Mouse (Mus musculus) embryonic facial prominence, embryonic 14.5 days (tissue): ENCODE results near the gene Rgl1. TPM values are rescaled to one million over a fixed set of nuclear protein-coding genes. Genes with fewer than 3 reads are reported as not detected.

Experiments used
- ATAC-seq: fragments of 200-750 bp; cut with Nextera tagmentation; 2 replicates; pipeline ENCODE4 v1.8.0; 2017; ENCODE audit warnings: low read depth, moderate number of reproducible peaks, moderate TSS enrichment
- DNase-seq: peaks from one replicate; pipeline ENCODE4 v3.0.0-alpha.2; 2015; ENCODE audit warnings: low spot score
- H3K27ac ChIP-seq: fragments of 300-500 bp; sonication (generic); replicated peaks from 2 replicates; pipeline ENCODE4 v1.5.1; 2014; ENCODE audit warnings: low read depth, mild to moderate bottlenecking, low read length, moderate library complexity
- H3K27me3 ChIP-seq: fragments of 300-500 bp; sonication (generic); replicated peaks from 2 replicates; pipeline ENCODE4 v1.6.1; 2014; ENCODE audit warnings: low read length; ENCODE audit not compliant: control insufficient read depth, insufficient read depth
- H3K36me3 ChIP-seq: fragments of 300-500 bp; sonication (generic); 2 replicates; pipeline ENCODE4 v1.6.1; 2014; ENCODE audit warnings: low read length, mixed read lengths; ENCODE audit not compliant: control insufficient read depth, insufficient read depth
- H3K4me1 ChIP-seq: fragments of 300-500 bp; sonication (generic); 2 replicates; pipeline ENCODE4 v1.6.1; 2014; ENCODE audit warnings: antibody characterized with exemption, low read length; ENCODE audit not compliant: control insufficient read depth, insufficient read depth
- H3K4me2 ChIP-seq: fragments of 300-500 bp; sonication (generic); 2 replicates; pipeline ENCODE4 v1.6.1; 2014; ENCODE audit warnings: low read depth, mild to moderate bottlenecking, low read length, moderate library complexity, mixed read lengths
- H3K4me3 ChIP-seq: fragments of 300-500 bp; sonication (generic); 2 replicates; pipeline ENCODE4 v1.5.1; 2014; ENCODE audit warnings: low read depth, mild to moderate bottlenecking, low read length
- H3K9ac ChIP-seq: fragments of 300-500 bp; sonication (generic); 2 replicates; pipeline ENCODE4 v1.6.1; 2014; ENCODE audit warnings: low read depth, mild to moderate bottlenecking, low read length, moderate library complexity, mixed read lengths
- H3K9me3 ChIP-seq: fragments of 300-500 bp; sonication (generic); 2 replicates; pipeline ENCODE4 v1.6.1; 2016; ENCODE audit warnings: low read length; ENCODE audit not compliant: control insufficient read depth
- WGBS: fragments of 180-500 bp; shearing (Covaris S2); extraction: QIAGEN DNeasy Blood & Tissue Kit; methylation state at CpG from one replicate; pipeline ENCODE4 v1.1.7; 2014; 5-methylcytosine and 5-hydroxymethylcytosine counted together
- polyA plus RNA-seq: library from polyadenylated mRNA; unstranded; fragments of >200 nt; fragmentation: Nextera tagmentation; extraction: Ambion mirVana; gene quantifications from 2 replicates; pipeline ENCODE4 v1.2.1, GENCODE M21; 2014

The Rgl1 gene
- polyA plus RNA-seq, 1 experiment from 2014 or later, result 43.7 TPM

DNA sequence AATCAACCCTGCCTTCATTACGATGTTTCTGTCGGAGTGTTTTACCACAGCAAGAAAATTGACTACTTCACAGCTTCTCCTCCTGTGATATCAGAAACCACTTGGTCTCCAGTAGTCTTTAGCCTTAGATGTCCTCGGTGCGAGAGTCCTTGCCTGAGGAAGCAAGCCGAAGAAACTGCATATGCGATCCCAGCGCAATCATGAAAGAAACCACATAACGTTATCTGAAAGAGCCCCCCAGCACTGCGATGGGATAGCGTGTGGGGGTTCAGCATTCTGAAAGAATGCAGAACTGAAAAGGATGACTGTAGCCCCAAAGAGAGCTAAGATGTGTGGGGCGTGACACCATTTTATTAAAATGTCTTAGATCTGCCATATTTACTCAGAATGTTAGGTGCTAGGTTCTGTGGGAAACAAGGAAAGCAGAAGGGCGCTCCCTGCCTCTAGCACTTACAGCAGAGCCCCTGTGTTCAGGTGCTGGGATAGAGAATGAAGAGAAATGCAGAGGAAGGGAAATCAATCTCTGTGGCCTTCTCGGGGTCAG lies 34.6 kb upstream of the Rgl1 start:
- no peak overlapping the region for H3K27ac ChIP-seq
- H3K27me3 ChIP-seq, result no peaks in the 10 kb centered on the region
- no peak for ATAC-seq
- no peaks in the 10 kb centered on the region for H3K36me3 ChIP-seq
- no peak overlapping the region for H3K4me3 ChIP-seq
- no peak for DNase-seq
- H3K9ac ChIP-seq, result no peak overlapping the region
- no peaks in the 10 kb centered on the region for H3K9me3 ChIP-seq
- WGBS, result 79% methylated on average over 13 of the region's 13 CpGs
- no peak overlapping the region for H3K4me2 ChIP-seq
- no peaks in the 10 kb centered on the region for H3K4me1 ChIP-seq

DNA sequence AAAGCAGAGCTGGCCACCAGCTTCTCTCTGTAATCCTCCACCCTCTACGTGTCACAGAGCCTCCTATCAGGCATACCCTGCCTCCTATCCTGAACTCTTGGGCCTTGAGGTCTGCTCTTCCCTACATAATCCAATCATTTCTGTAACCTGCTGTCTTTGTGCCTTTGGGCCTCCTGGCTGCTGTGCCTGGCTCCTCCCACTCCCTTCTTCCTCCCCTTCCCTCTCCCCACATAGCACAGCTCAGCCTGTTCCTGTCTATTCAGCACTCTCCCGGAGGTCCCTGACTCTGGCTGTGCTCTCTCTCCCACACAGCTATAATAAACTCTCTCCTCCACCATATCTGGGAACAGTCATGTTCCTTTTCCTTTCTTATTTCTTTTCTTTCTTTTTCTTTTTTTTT lies 33.7 kb upstream of the Rgl1 start, which contains the start of gene Ncf2:
Ncf2 (plus strand) TSS at position 298 of the 400 bp plus-strand sequence.
- H3K27ac ChIP-seq, result no peak within 1 kb of the TSS
- H3K27me3 ChIP-seq, result no peaks in the 10 kb centered on the region
- no peaks in the 10 kb centered on the region for H3K9me3 ChIP-seq
- no peak within 1 kb of the TSS for H3K4me2 ChIP-seq
- ATAC-seq (peak; percentile 93), DNase-seq (peak; percentile 73)
- no peaks in the 10 kb centered on the region for H3K36me3 ChIP-seq
- 17% methylated on average over 2 of the region's 2 CpGs for WGBS
- no peak within 1 kb of the TSS for H3K9ac ChIP-seq
- no peak within 1 kb of the TSS for H3K4me3 ChIP-seq
- H3K4me1 ChIP-seq, result no peaks in the 10 kb centered on the region

DNA sequence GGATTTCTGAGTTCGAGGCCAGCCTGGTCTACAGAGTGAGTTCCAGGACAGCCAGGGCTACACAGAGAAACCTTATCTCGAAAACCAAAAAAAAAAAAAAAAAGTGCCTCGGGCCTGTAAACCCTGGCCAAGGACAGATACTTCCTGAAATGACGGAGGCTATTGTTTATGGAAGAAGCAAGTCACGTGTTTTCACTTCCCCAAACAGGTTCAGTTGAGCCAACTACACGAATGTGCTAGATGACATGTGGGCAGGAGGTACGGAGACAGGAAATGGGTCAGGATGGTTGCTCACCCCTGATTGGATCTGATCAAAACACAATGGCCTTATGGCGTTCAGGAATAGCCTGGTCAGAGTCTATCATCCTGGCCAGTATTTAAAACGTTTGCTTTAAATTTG lies 32.0 kb upstream of the Rgl1 start:
- WGBS, result 66% methylated on average over 9 of the region's 9 CpGs
- Histone ChIP-seq H3K27me3 (no peaks in the 10 kb centered on the region), H3K9ac (no peak overlapping the region), H3K4me3 (no peak overlapping the region), H3K27ac (no peak overlapping the region), H3K4me2 (no peak overlapping the region), H3K4me1 (no peaks in the 10 kb centered on the region), H3K9me3 (no peaks in the 10 kb centered on the region), H3K36me3 (no peaks in the 10 kb centered on the region)
- DNase-seq, result peak; percentile 51
- no peak for ATAC-seq

DNA sequence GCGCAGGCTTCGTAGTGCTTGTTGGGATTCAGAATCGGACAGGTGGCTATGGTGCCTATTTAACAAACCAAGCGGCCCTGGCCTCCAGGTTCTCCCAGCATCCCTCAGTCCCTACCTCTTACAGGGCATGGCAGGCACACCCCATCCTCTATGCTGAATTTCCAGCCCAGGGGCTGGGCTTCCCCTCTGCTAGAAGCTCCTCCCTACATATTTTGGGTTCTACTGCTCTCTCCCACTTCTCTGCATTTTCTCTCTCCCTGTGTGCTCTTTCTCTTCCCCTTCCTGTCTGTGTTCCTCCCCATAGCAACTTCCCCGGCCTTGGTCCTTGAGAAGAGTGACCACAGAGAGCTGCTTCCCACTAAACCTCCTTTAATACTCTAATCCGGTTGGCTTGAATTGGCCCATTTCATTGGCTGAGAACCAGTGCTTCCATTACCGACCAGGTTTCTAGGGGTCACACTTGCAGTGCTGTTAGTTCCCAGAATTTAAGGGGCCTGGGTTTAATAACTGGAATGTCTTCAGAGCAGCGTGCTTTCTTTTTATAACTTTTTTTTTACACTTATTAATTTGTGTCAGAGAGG lies 30.6 kb upstream of the Rgl1 start:
- WGBS, result 76% methylated on average over 8 of the region's 8 CpGs
- no peaks in the 10 kb centered on the region for H3K36me3 ChIP-seq
- H3K9ac ChIP-seq, result no peak overlapping the region
- no peaks in the 10 kb centered on the region for H3K27me3 ChIP-seq
- no peak for ATAC-seq
- no peak for DNase-seq
- no peak overlapping the region for H3K27ac ChIP-seq
- H3K4me2 ChIP-seq, result no peak overlapping the region
- no peak overlapping the region for H3K4me3 ChIP-seq
- H3K4me1 ChIP-seq, result no peaks in the 10 kb centered on the region
- no peaks in the 10 kb centered on the region for H3K9me3 ChIP-seq

DNA sequence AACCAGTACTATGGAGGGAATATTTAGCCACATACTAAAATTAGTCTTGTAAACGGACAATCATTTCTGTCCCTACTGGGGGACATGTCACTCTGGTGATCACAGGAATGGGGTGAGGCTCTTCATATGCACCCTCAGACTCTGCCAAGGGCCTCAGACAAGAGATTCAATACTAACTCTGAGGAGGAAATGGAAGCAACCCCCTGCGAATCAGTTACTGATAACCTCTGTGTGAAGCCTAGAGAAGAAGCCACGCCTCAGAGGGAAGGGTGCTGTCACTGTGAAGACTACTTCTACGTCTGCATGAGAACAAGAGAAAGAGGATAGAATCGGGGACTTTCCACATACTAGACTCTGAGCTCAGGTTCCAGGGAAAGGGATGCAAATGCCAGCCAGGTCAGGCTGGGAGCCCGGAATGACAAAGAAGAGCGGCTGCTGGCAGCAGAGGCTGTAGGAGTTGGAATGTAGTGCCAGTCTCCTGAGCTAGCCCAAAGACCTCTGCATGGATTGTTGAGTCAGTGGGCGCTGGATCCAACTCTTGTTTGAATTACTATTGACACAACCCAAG lies 29.6 kb upstream of the Rgl1 start:
- DNase-seq (no peak), ATAC-seq (no peak)
- H3K4me2 ChIP-seq, result no peak overlapping the region
- no peaks in the 10 kb centered on the region for H3K27me3 ChIP-seq
- no peaks in the 10 kb centered on the region for H3K9me3 ChIP-seq
- H3K4me3 ChIP-seq, result no peak overlapping the region
- H3K9ac ChIP-seq, result no peak overlapping the region
- WGBS, result 73% methylated on average over 8 of the region's 8 CpGs
- no peaks in the 10 kb centered on the region; the same call in 1 of the 2 replicates for H3K4me1 ChIP-seq
- H3K36me3 ChIP-seq, result no peaks in the 10 kb centered on the region
- no peak overlapping the region for H3K27ac ChIP-seq

DNA sequence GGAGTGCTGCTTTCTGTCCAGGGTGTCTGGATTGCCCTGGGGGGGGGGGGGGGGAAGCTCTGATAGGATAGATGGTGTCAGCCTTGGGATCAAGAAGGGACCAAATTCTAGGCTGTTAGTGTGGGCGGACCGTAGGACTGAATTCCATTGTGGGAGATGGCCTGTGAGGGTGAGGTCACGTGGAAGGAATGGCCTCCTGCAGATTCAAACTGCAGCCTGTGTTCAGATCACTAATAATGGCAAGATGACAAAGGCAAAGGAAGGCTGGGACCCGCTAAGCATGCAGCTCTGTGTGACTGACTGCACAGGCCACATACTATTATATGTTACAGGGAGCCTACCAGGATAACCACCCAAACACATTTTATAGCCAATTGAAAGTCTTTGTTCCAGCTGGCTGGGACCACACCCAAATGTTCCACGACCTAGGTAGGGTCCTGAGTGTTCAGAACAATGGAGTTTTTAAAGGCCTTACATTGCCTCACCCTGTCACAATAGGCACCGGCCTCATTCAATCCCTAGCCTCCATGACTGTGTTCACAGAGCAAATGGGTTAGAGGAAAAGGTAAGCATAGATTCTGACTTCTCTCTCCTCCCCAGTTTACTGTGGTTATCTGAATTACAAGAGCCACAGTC lies 27.5 kb upstream of the Rgl1 start:
- no peaks in the 10 kb centered on the region for H3K36me3 ChIP-seq
- no peaks in the 10 kb centered on the region; the same call in 1 of the 2 replicates for H3K4me1 ChIP-seq
- DNase-seq, result peak; percentile 29
- no peaks in the 10 kb centered on the region for H3K27me3 ChIP-seq
- H3K4me2 ChIP-seq, result no peak overlapping the region
- H3K9ac ChIP-seq, result no peak overlapping the region
- peak overlapping the region; percentile 13 for H3K27ac ChIP-seq
- ATAC-seq, result no peak; the same call in 1 of the 2 replicates
- WGBS, result 53% methylated on average over 6 of the region's 6 CpGs
- no peaks in the 10 kb centered on the region for H3K9me3 ChIP-seq
- H3K4me3 ChIP-seq, result no peak overlapping the region

DNA sequence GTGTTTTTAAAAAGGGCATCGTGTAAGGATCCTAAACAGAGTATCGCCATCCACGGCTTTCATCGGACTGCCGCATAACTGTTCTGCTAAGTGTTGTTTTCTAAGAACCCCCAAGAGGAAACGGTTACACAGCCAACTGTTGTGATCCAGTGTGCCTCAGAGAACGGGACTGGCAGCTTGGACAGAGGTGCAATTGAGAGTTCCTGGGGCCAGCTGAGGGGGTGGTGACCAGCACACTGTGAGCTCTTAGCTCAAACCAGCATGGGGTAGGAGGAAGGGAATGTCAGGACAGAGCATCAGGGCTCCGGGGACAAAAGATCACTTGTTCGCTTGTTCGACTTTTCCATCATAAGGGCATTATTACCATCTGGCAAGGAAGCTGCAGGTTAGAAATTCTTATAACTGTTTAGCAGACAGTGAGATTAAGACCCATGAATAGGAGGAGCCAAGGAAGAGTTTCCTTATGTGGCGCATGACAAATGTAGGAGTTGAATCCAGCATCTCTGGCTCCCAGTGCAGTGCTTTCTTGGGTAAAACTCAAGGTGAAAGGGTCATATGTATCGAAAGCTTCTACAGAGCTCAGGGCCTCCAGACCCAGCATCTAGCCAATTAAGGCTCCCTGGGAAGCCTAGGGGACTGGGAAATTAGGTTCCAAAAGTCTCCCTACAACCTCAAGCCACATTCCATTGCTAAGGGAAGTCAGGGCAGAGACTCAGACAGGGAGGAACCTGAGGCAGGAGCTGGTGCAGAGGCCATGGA lies 26.8 kb upstream of the Rgl1 start:
- no peaks in the 10 kb centered on the region for H3K9me3 ChIP-seq
- H3K4me2 ChIP-seq, result no peak overlapping the region
- peak; percentile 56 for DNase-seq
- WGBS, result 26% methylated on average over 12 of the region's 12 CpGs
- H3K4me1 ChIP-seq, result no peaks in the 10 kb centered on the region; the same call in 1 of the 2 replicates
- H3K27ac ChIP-seq, result peak overlapping the region; percentile 13
- no peak overlapping the region for H3K4me3 ChIP-seq
- ATAC-seq, result peak; percentile 70; the same call in 1 of the 2 replicates
- H3K36me3 ChIP-seq, result no peaks in the 10 kb centered on the region
- H3K27me3 ChIP-seq, result no peaks in the 10 kb centered on the region
- no peak overlapping the region for H3K9ac ChIP-seq

DNA sequence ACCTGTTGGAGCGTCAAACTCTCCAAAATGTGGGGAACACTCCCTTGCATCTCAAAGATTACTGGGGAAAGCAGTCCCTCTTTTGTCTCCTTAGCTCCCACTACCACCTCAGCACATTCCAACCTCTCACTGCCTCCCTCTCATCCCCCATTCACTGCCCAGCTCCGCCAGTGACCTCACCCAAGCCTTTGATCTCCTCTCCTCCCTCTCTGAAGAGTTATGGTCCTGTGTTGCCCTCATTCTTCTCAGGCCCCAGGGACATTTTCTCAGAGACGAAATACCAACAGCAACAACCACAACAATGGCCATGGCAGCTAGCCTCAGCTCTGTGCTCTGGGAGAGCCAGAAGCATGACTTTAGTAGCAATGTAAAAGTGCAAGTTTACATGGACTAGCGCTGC lies 25.1 kb upstream of the Rgl1 start:
- H3K4me3 ChIP-seq, result no peak overlapping the region
- no peak for DNase-seq
- H3K27ac ChIP-seq, result no peak overlapping the region
- H3K4me1 ChIP-seq, result no peaks in the 10 kb centered on the region; the same call in 1 of the 2 replicates
- H3K9ac ChIP-seq, result no peak overlapping the region
- no peaks in the 10 kb centered on the region for H3K36me3 ChIP-seq
- H3K27me3 ChIP-seq, result no peaks in the 10 kb centered on the region
- ATAC-seq, result no peak
- H3K9me3 ChIP-seq, result no peaks in the 10 kb centered on the region
- 31% methylated on average over 4 of the region's 4 CpGs for WGBS
- no peak overlapping the region for H3K4me2 ChIP-seq
